Mouse (Mus musculus) lung, adult 2 months (tissue): ENCODE measurements at regions not wholly inside any gene's neighbourhood (a gene's known extent, or its start where the extent isn't known, plus 50 kb on each side); places are given as distances from the start of the nearest gene placed in this dataset.

Experiments used
- DNase-seq: peaks from one replicate; pipeline ENCODE4 v3.0.0; 2022
- H3K4me1 ChIP-seq: fragments of 200-500 bp; 2 replicates; pipeline ENCODE4 v1.6.1; 2011; ENCODE audit warnings: low read length; ENCODE audit not compliant: control insufficient read depth, insufficient read depth
- H3K4me3 ChIP-seq: fragments of 200-500 bp; replicated peaks from 2 replicates; pipeline ENCODE3; 2011; ENCODE audit warnings: low read depth, mild to moderate bottlenecking, control low read depth, low read length; ENCODE audit errors: extremely low read depth
- CTCF ChIP-seq: fragments of 200-500 bp; IDR thresholded peaks from 2 replicates; pipeline ENCODE4 v1.5.1; 2011; ENCODE audit warnings: mild to moderate bottlenecking, low read length, control low read depth; ENCODE audit not compliant: insufficient read depth
- POLR2A ChIP-seq: fragments of 200-500 bp; IDR thresholded peaks from 2 replicates; pipeline ENCODE4 v1.6.1; 2011; ENCODE audit warnings: low read depth, mild to moderate bottlenecking, control low read depth, low read length, borderline replicate concordance; ENCODE audit errors: extremely low read depth
- WGBS: fragments of 180-500 bp; shearing (Covaris S2); methylation state at CpG from one replicate; pipeline ENCODE4 v1.1.7; 2018; 5-methylcytosine and 5-hydroxymethylcytosine counted together

GRCm38 (mm10) chr1:187556718-187557117 lies 51.9 kb upstream of the Esrrg start:
- no peak for DNase-seq

More at GRCm38 (mm10) chr1:187556718-187557117, 51.9 kb upstream of the Esrrg start:
- TF ChIP-seq CTCF (no peak), POLR2A (no peak)
- 88% methylated on average over 3 of the region's 3 CpGs for WGBS
- H3K4me1 ChIP-seq = no peaks in the 10 kb centered on the region
- H3K4me3 ChIP-seq = no peak overlapping the region
